Mouse (Mus musculus): ENCODE data around the gene Manba. TPM values are rescaled to one million over a fixed set of nuclear protein-coding genes. Genes with fewer than 3 reads are reported as not detected.
A peak's percentile ranks its signal among the peaks of the same experiment; 100 is the strongest.

Manba gene
- polyA plus RNA-seq, 1 experiment from 2014 or later: 17.2 TPM

GRCm38 (mm10) chr3:135547298-135547697, 61.9 kb downstream of the Manba start:
- no peaks in the 10 kb centered on the region for H3K9me3 ChIP-seq
- H3K4me1 ChIP-seq (replicated peaks): no peaks in the 10 kb centered on the region
- no peak for ATAC-seq
- no peak overlapping the region for H3K4me3 ChIP-seq (replicated peaks)
- H3K9ac ChIP-seq: no peak overlapping the region
- H3K4me2 ChIP-seq (replicated peaks): no peak overlapping the region
- no peaks in the 10 kb centered on the region for H3K36me3 ChIP-seq
- WGBS: 86% methylated on average over 8 of the region's 8 CpGs
- H3K27ac ChIP-seq: no peak overlapping the region
- H3K27me3 ChIP-seq (replicated peaks): no peaks in the 10 kb centered on the region

GRCm38 (mm10) chr3:135552874-135553273, 67.5 kb downstream of the Manba start:
- no peaks in the 10 kb centered on the region for H3K36me3 ChIP-seq
- no peak overlapping the region for H3K4me2 ChIP-seq (replicated peaks)
- 75% methylated on average over 5 of the region's 5 CpGs for WGBS
- no peaks in the 10 kb centered on the region for H3K4me1 ChIP-seq (replicated peaks)
- no peak overlapping the region for H3K4me3 ChIP-seq (replicated peaks)
- H3K9me3 ChIP-seq: no peaks in the 10 kb centered on the region
- ATAC-seq: no peak
- no peak overlapping the region for H3K27ac ChIP-seq
- no peaks in the 10 kb centered on the region for H3K27me3 ChIP-seq (replicated peaks)
- no peak overlapping the region for H3K9ac ChIP-seq

GRCm38 (mm10) chr3:135555192-135555591, 69.8 kb downstream of the Manba start:
- Histone ChIP-seq H3K9ac (no peak overlapping the region), H3K4me1 (replicated peaks) (no peaks in the 10 kb centered on the region), H3K4me2 (replicated peaks) (no peak overlapping the region), H3K36me3 (no peaks in the 10 kb centered on the region), H3K27me3 (replicated peaks) (no peaks in the 10 kb centered on the region), H3K4me3 (replicated peaks) (no peak overlapping the region), H3K9me3 (no peaks in the 10 kb centered on the region), H3K27ac (no peak overlapping the region)
- no peak for ATAC-seq
- 87% methylated on average over 6 of the region's 6 CpGs for WGBS

- Histone ChIP-seq H3K27ac (no peak overlapping the region), H3K36me3 (no peaks in the 10 kb centered on the region), H3K27me3 (replicated peaks) (no peaks in the 10 kb centered on the region), H3K4me2 (replicated peaks) (no peak overlapping the region), H3K4me1 (replicated peaks) (no peaks in the 10 kb centered on the region), H3K4me3 (replicated peaks) (no peak overlapping the region), H3K9ac (no peak overlapping the region), H3K9me3 (no peaks in the 10 kb centered on the region)
- WGBS: 71% methylated on average over 7 of the region's 7 CpGs
- ATAC-seq: no peak
Measured at GRCm38 (mm10) chr3:135556052-135556587, 70.7 kb downstream of the Manba start.

GRCm38 (mm10) chr3:135556851-135557662, 71.6 kb downstream of the Manba start:
- Histone ChIP-seq H3K4me1 (replicated peaks) (no peaks in the 10 kb centered on the region), H3K4me2 (replicated peaks) (no peak overlapping the region), H3K36me3 (no peaks in the 10 kb centered on the region), H3K9ac (no peak overlapping the region), H3K9me3 (no peaks in the 10 kb centered on the region), H3K27me3 (replicated peaks) (no peaks in the 10 kb centered on the region), H3K27ac (no peak overlapping the region), H3K4me3 (replicated peaks) (no peak overlapping the region)
- WGBS: 75% methylated on average over 12 of the region's 12 CpGs
- no peak for ATAC-seq

GRCm38 (mm10) chr3:135562036-135562435, 76.6 kb downstream of the Manba start:
- no peaks in the 10 kb centered on the region for H3K9me3 ChIP-seq
- H3K27ac ChIP-seq: no peak overlapping the region
- no peak overlapping the region for H3K4me3 ChIP-seq (replicated peaks)
- no peak overlapping the region for H3K4me2 ChIP-seq (replicated peaks)
- H3K9ac ChIP-seq: no peak overlapping the region
- WGBS: 71% methylated on average over 7 of the region's 7 CpGs
- ATAC-seq: no peak
- H3K27me3 ChIP-seq (replicated peaks): no peaks in the 10 kb centered on the region
- H3K4me1 ChIP-seq (replicated peaks): no peaks in the 10 kb centered on the region
- no peaks in the 10 kb centered on the region for H3K36me3 ChIP-seq

- WGBS: 83% methylated on average over 17 of the region's 17 CpGs
- Histone ChIP-seq H3K9me3 (no peaks in the 10 kb centered on the region), H3K4me2 (replicated peaks) (no peak overlapping the region), H3K4me3 (replicated peaks) (no peak overlapping the region), H3K4me1 (replicated peaks) (no peaks in the 10 kb centered on the region), H3K36me3 (no peaks in the 10 kb centered on the region), H3K9ac (no peak overlapping the region), H3K27ac (no peak overlapping the region), H3K27me3 (replicated peaks) (no peaks in the 10 kb centered on the region)
- ATAC-seq: no peak
Measured at GRCm38 (mm10) chr3:135563163-135563689, 77.8 kb downstream of the Manba start.

GRCm38 (mm10) chr3:135564706-135565105, 79.3 kb downstream of the Manba start:
- no peaks in the 10 kb centered on the region for H3K36me3 ChIP-seq

GRCm38 (mm10) chr3:135565306-135565705, 79.9 kb downstream of the Manba start:
- WGBS: 82% methylated on average over 4 of the region's 4 CpGs
- no peak overlapping the region for H3K4me3 ChIP-seq (replicated peaks)
- no peak overlapping the region for H3K4me2 ChIP-seq (replicated peaks)
- no peaks in the 10 kb centered on the region for H3K27me3 ChIP-seq (replicated peaks)
- H3K9me3 ChIP-seq: no peaks in the 10 kb centered on the region
- H3K36me3 ChIP-seq: no peaks in the 10 kb centered on the region
- no peak overlapping the region for H3K9ac ChIP-seq
- H3K4me1 ChIP-seq (replicated peaks): no peaks in the 10 kb centered on the region
- ATAC-seq: no peak
- H3K27ac ChIP-seq: no peak overlapping the region

More at GRCm38 (mm10) chr3:135564706-135565105, 79.3 kb downstream of the Manba start:
- no peak overlapping the region for H3K4me2 ChIP-seq (replicated peaks)
- H3K27ac ChIP-seq: no peak overlapping the region
- no peaks in the 10 kb centered on the region for H3K4me1 ChIP-seq (replicated peaks)
- H3K4me3 ChIP-seq (replicated peaks): no peak overlapping the region
- H3K9me3 ChIP-seq: no peaks in the 10 kb centered on the region
- no peaks in the 10 kb centered on the region for H3K27me3 ChIP-seq (replicated peaks)
- WGBS: 83% methylated on average over 9 of the region's 9 CpGs
- H3K9ac ChIP-seq: no peak overlapping the region
- no peak for ATAC-seq

GRCm38 (mm10) chr3:135567888-135568287, 82.5 kb downstream of the Manba start:
- no peak overlapping the region for H3K4me3 ChIP-seq (replicated peaks)

GRCm38 (mm10) chr3:135568633-135569032, 83.2 kb downstream of the Manba start:
- H3K4me3 ChIP-seq (replicated peaks): no peak overlapping the region
- H3K9ac ChIP-seq: no peak overlapping the region
- no peaks in the 10 kb centered on the region for H3K36me3 ChIP-seq
- ATAC-seq: no peak
- no peaks in the 10 kb centered on the region for H3K4me1 ChIP-seq (replicated peaks)
- H3K9me3 ChIP-seq: no peaks in the 10 kb centered on the region
- H3K4me2 ChIP-seq (replicated peaks): no peak overlapping the region
- no peaks in the 10 kb centered on the region for H3K27me3 ChIP-seq (replicated peaks)
- no peak overlapping the region for H3K27ac ChIP-seq
- WGBS: 62% methylated on average over 5 of the region's 5 CpGs

More at GRCm38 (mm10) chr3:135567888-135568287, 82.5 kb downstream of the Manba start:
- no peak for ATAC-seq
- Histone ChIP-seq H3K27me3 (replicated peaks) (no peaks in the 10 kb centered on the region), H3K9ac (no peak overlapping the region), H3K4me1 (replicated peaks) (no peaks in the 10 kb centered on the region), H3K9me3 (no peaks in the 10 kb centered on the region), H3K4me2 (replicated peaks) (no peak overlapping the region), H3K36me3 (no peaks in the 10 kb centered on the region), H3K27ac (no peak overlapping the region)
- WGBS: 71% methylated on average over 6 of the region's 6 CpGs

GRCm38 (mm10) chr3:135571540-135571939, 86.1 kb downstream of the Manba start:
- no peaks in the 10 kb centered on the region for H3K9me3 ChIP-seq
- no peak overlapping the region for H3K9ac ChIP-seq
- ATAC-seq: no peak
- no peaks in the 10 kb centered on the region for H3K36me3 ChIP-seq
- H3K4me3 ChIP-seq (replicated peaks): no peak overlapping the region
- H3K4me1 ChIP-seq (replicated peaks): no peaks in the 10 kb centered on the region
- H3K4me2 ChIP-seq (replicated peaks): 0 out of 2 replicates have a peak overlapping the region, but pooled peaks have one; percentile 3
- no peak overlapping the region for H3K27ac ChIP-seq
- H3K27me3 ChIP-seq (replicated peaks): no peaks in the 10 kb centered on the region
- 59% methylated on average over 13 of the region's 13 CpGs for WGBS

GRCm38 (mm10) chr3:135573051-135573450, 87.6 kb downstream of the Manba start:
- no peak overlapping the region for H3K9ac ChIP-seq
- no peaks in the 10 kb centered on the region for H3K9me3 ChIP-seq

More at GRCm38 (mm10) chr3:135573051-135573450, 87.6 kb downstream of the Manba start:
- Histone ChIP-seq H3K36me3 (no peaks in the 10 kb centered on the region), H3K4me1 (replicated peaks) (no peaks in the 10 kb centered on the region), H3K4me3 (replicated peaks) (no peak overlapping the region), H3K4me2 (replicated peaks) (no peak overlapping the region), H3K27ac (no peak overlapping the region), H3K27me3 (replicated peaks) (no peaks in the 10 kb centered on the region)
- WGBS: 43% methylated on average over 6 of the region's 6 CpGs
- no peak for ATAC-seq
